Comparison of ENCODE assay signal across 8 mouse cellular contexts in the genomic region with DNA sequence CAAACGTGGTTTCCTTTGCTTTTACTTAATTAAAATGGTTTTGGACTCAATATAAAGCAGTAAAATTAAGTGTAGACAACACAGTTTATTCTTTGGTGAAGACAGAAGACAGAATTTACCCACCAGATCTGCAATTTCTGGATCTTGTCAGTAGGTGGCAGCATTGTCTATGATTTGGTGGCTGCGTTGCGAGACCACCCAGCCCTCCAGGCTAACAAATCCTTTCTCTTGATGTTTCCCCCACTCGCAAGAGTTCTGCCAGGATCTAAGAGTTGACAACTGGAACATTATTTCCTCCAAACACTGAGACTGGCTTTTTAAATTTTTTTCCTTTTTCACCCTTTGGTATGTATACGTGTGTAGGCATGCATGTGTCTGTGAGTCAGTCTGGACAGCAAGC. TPM values are rescaled to one million over a fixed set of nuclear protein-coding genes. Genes with fewer than 3 reads are reported as not detected.
DNase-seq lines count a peak whose midpoint lies in the region; ATAC-seq and TF ChIP-seq lines count a peak whose summit lies in the region.

No protein-coding gene starts in this region.

- H3K4me2 ChIP-seq in hindbrain, embryonic 11.5 days (replicated peaks; ENCODE audit: low read depth, low read length): no peak overlapping the region
- peak overlapping the region; percentile 37; the same call in 1 of the 2 replicates for H3K4me2 ChIP-seq in stomach, postnatal 0 days (replicated peaks; ENCODE audit: low read depth)

- H3K27ac ChIP-seq in hindbrain, embryonic 11.5 days (ENCODE audit: low read depth, low read length): no peak overlapping the region
- no peak overlapping the region for H3K27ac ChIP-seq in stomach, postnatal 0 days (replicated peaks)

- H3K9ac ChIP-seq in hindbrain, embryonic 11.5 days (ENCODE audit: low read depth, low read length): no peak overlapping the region
- no peak overlapping the region for H3K9ac ChIP-seq in stomach, postnatal 0 days (ENCODE audit: low read length)

- TF ChIP-seq CTCF in G1E (IDR thresholded peaks at IDR 0.05; ENCODE audit: low read depth, low read length): peak; percentile 31; the same call in 1 of the 2 replicates
- TF ChIP-seq CTCF in stomach, postnatal 0 days (IDR thresholded peaks at IDR 0.05; ENCODE audit: low read depth): peak; percentile 88

- DNase-seq in layer of hippocampus, postnatal 14 days (ENCODE audit: low spot score in 2 of 2): peak; percentile 40 to 74
- DNase-seq in layer of hippocampus, adult 9-11 months: no peak
- DNase-seq in G1E (ENCODE audit: low spot score): peak; percentile 47
- peak; percentile 90 for DNase-seq in embryo, embryonic 10.5 days (ENCODE audit: low spot score)
- peak; percentile 86 for DNase-seq in hindbrain, embryonic 11.5 days (ENCODE audit: low spot score)
- DNase-seq in lung, postnatal 36 days: peak; percentile 50
- DNase-seq in stomach, postnatal 0 days (ENCODE audit: low spot score): peak; percentile 49
- DNase-seq in layer of hippocampus, postnatal 36 days: no peak

- 12% methylated on average over 5 of the region's 5 CpGs for WGBS in hindbrain, embryonic 11.5 days
- 7% methylated on average over 5 of the region's 5 CpGs for WGBS in stomach, postnatal 0 days

- TF ChIP-seq EP300 in stomach, postnatal 0 days (optimal IDR thresholded peaks at IDR 0.05): no peak

- peaks cover 20% of the 10 kb centered on the region for H3K4me1 ChIP-seq in G1E (ENCODE audit: insufficient read depth, low read depth, low read length)
- peaks cover 14% of the 10 kb centered on the region for H3K4me1 ChIP-seq in hindbrain, embryonic 11.5 days (replicated peaks; ENCODE audit: control insufficient read depth, insufficient read depth, low read length)
- H3K4me1 ChIP-seq in stomach, postnatal 0 days (replicated peaks; ENCODE audit: control insufficient read depth, insufficient read depth): no peaks in the 10 kb centered on the region

- H3K27me3 ChIP-seq in G1E (ENCODE audit: insufficient read depth, low read length): peaks cover 7% of the 10 kb centered on the region
- no peaks in the 10 kb centered on the region for H3K27me3 ChIP-seq in hindbrain, embryonic 11.5 days (ENCODE audit: control insufficient read depth, insufficient read depth, low read length)
- H3K27me3 ChIP-seq in stomach, postnatal 0 days (ENCODE audit: control insufficient read depth, insufficient read depth, low read length): no peaks in the 10 kb centered on the region

- peaks cover 22% of the 10 kb centered on the region for H3K36me3 ChIP-seq in G1E (replicated peaks)
- H3K36me3 ChIP-seq in hindbrain, embryonic 11.5 days (ENCODE audit: control insufficient read depth, insufficient read depth, low read length): no peaks in the 10 kb centered on the region
- no peaks in the 10 kb centered on the region for H3K36me3 ChIP-seq in stomach, postnatal 0 days (ENCODE audit: control insufficient read depth, insufficient read depth, low read length)

- no peak overlapping the region for H3K4me3 ChIP-seq in G1E (ENCODE audit: low read depth, low read length)
- H3K4me3 ChIP-seq in hindbrain, embryonic 11.5 days (ENCODE audit: low read depth, low read length): no peak overlapping the region
- no peak overlapping the region for H3K4me3 ChIP-seq in stomach, postnatal 0 days (ENCODE audit: low read depth, low read length)

- no peaks in the 10 kb centered on the region for H3K9me3 ChIP-seq in G1E (replicated peaks)
- H3K9me3 ChIP-seq in hindbrain, embryonic 11.5 days (ENCODE audit: control insufficient read depth, low read length): no peaks in the 10 kb centered on the region
- no peaks in the 10 kb centered on the region for H3K9me3 ChIP-seq in stomach, postnatal 0 days (ENCODE audit: control insufficient read depth, low read length)

- no peak for ATAC-seq in G1E (ENCODE audit: extremely low read depth, insufficient number of reproducible peaks, low FRiP score, poor library complexity, severe bottlenecking)
- no peak for ATAC-seq in hindbrain, embryonic 11.5 days (ENCODE audit: low FRiP score)
- ATAC-seq in stomach, postnatal 0 days (ENCODE audit: low FRiP score, low TSS enrichment): no peak

RNA-seq across cellular contexts. Expression of a gene that starts 10.3 kb away (rescaled TPM):
- 10 to 100 TPM; 24.2 to 25.8 TPM for total RNA-seq in layer of hippocampus, postnatal 14 days (2021)
- total RNA-seq in G1E (2014; fragmentation: Nextera tagmentation): 69.2 and 81.1 TPM in 2 replicates
- 48.6 and 50.8 TPM in 2 replicates for total RNA-seq in G1E (2017)
- polyA plus RNA-seq in G1E (2012): 71.3 and 74.2 TPM in 2 replicates
- polyA plus RNA-seq in hindbrain, embryonic 11.5 days (2014; fragmentation: Nextera tagmentation; extraction: Ambion mirVana): 5.8 and 7.0 TPM in 2 replicates
- polyA plus RNA-seq in stomach, postnatal 0 days (2015; fragmentation: Nextera tagmentation; extraction: Ambion mirVana): 2.9 TPM in 2 replicates
- total RNA-seq in layer of hippocampus, postnatal 36 days (2021): 10 to 100 TPM; 31.6 to 33.6 TPM

RNA-seq across cellular contexts. Expression of a gene that starts 54.4 kb away (rescaled TPM):
- total RNA-seq in layer of hippocampus, postnatal 14 days (2021): 1 to 10 TPM; 1.8 to 2.2 TPM
- total RNA-seq in G1E (2014; fragmentation: Nextera tagmentation) (not detected in 2 replicates), G1E (2017) (not detected in 2 replicates)
- polyA plus RNA-seq in G1E (2012): 0.03 TPM in 1 of 2 replicates, not detected in the other
- polyA plus RNA-seq in hindbrain, embryonic 11.5 days (2014; fragmentation: Nextera tagmentation; extraction: Ambion mirVana): 5.4 and 5.8 TPM in 2 replicates
- polyA plus RNA-seq in stomach, postnatal 0 days (2015; fragmentation: Nextera tagmentation; extraction: Ambion mirVana): 4.5 and 5.2 TPM in 2 replicates
- total RNA-seq in layer of hippocampus, postnatal 36 days (2021): 1 to 10 TPM; 1.7 to 2.2 TPM

Comparison
In these comparisons a context has a peak if more than half of its experiments do, and no peak if none do; other contexts are left out.
1. DNase-seq: peak in layer of hippocampus, postnatal 14 days (2 of 2), G1E (single experiment), embryo, embryonic 10.5 days (single experiment), hindbrain, embryonic 11.5 days (single experiment), lung, postnatal 36 days (single experiment) and stomach, postnatal 0 days (single experiment); none in layer of hippocampus, adult 9-11 months (single experiment) and layer of hippocampus, postnatal 36 days (0 of 2).